Mouse (Mus musculus): ENCODE data around the gene Crxos. TPM values are rescaled to one million over a fixed set of nuclear protein-coding genes. Genes with fewer than 3 reads are reported as not detected.

The Crxos gene
- total RNA-seq, 1 experiment from 2014 or later: not detected

GRCm38 (mm10) chr7:15952416-15952815 is 70.0 kb downstream of the Crxos start:
- no peak for ATAC-seq (ENCODE audit: extremely low read depth, insufficient number of reproducible peaks, low FRiP score, poor library complexity, severe bottlenecking)

Other genes with a start within 250 kb of the Crxos start
- gene Obox3, start 242.7 kb upstream of the Crxos start, total RNA-seq (2017): not detected in 2 replicates
- gene Obox5, start 132.5 kb upstream of the Crxos start, total RNA-seq (2017): not detected in 2 replicates
- gene Obox6, start 42.9 kb upstream of the Crxos start, total RNA-seq (2017): not detected in 2 replicates
- gene Crx, start 2.6 kb upstream of the Crxos start, total RNA-seq (2017): not detected in 2 replicates
- gene Selenow, start 39.8 kb downstream of the Crxos start, total RNA-seq (2017): 51.3 and 62.1 TPM in 2 replicates
- 260 and 300 TPM in 2 replicates for gene Nop53, start 63.5 kb downstream of the Crxos start, total RNA-seq (2017)
- gene Ehd2, start 85.0 kb downstream of the Crxos start, total RNA-seq (2017): 2.1 and 3.1 TPM in 2 replicates
- 11.9 and 12.9 TPM in 2 replicates for gene Bicra, start 165.3 kb downstream of the Crxos start, total RNA-seq (2017)
- gene Zfp541, start 179.2 kb downstream of the Crxos start, total RNA-seq (2017): 0.61 and 0.70 TPM in 2 replicates
- gene Napa, start 215.8 kb downstream of the Crxos start, total RNA-seq (2017): 75.3 and 78.1 TPM in 2 replicates
- 12.8 and 16.9 TPM in 2 replicates for gene Kptn, start 237.3 kb downstream of the Crxos start, total RNA-seq (2017)
- 0.25 TPM in 1 of 2 replicates, not detected in the other for gene Slc8a2, start 247.2 kb downstream of the Crxos start, total RNA-seq (2017)

Data from neutrophil, adult 5-6 weeks (primary cell).